Mouse (Mus musculus) liver, postnatal 0 days (tissue): ENCODE measurements around the gene Astn2.

Experiments used
- CTCF ChIP-seq: sonication (generic); IDR thresholded peaks from 2 replicates; pipeline ENCODE4 v1.5.1; 2016; ENCODE audit warnings: antibody characterized with exemption, low read depth
- EP300 ChIP-seq: IDR thresholded peaks from 2 replicates; pipeline ENCODE4 v1.6.1; 2016; ENCODE audit warnings: antibody characterized with exemption, low read depth, mild to moderate bottlenecking

DNA sequence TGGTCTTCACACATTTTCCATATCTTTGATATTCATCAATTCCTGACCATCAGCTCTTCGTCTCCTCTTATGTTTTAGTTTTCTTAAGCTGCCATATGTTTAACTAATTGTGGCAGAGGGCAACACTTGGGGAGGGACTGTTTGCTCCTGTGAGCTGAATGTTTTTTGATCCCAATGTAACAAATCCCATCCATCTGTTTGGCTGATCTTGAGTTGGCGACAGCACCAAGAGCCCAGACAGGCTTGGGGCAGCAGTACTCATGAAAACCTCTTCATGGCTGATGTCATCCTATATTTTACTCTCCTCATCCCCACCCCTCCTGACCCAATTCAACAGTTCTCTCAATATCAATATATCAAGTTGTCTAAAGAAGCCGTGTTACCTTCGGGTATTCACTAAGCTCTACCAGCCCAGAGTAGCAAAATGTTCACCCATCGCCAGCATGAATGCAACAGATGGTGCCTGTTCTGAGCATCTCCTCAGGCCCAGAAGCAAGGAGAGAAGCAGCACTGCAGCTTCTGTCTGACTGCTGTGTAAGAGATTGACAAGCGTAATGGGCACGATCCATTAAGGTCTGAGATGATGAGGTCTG, 281.5 kb downstream of the Astn2 start:
- TF ChIP-seq CTCF (no peak), EP300 (no peak)
